Mouse (Mus musculus): ENCODE measurements at regions not wholly inside any gene's neighbourhood (a gene's known extent, or its start where the extent isn't known, plus 50 kb on each side); places are given as distances from the start of the nearest gene placed in this dataset.

- DNase-seq (ENCODE audit: low read depth, low spot score), result no peak
- H3K27me3 ChIP-seq, result no peaks in the 10 kb centered on the region
- in situ Hi-C loops (cut with MboI; ENCODE audit: low pct_unique_long_range_greater_than_20kb), result no loop called here
- ChIA-PET CTCF (no interaction called here), POLR2A (no interaction called here)
- no peak for ATAC-seq
- TF ChIP-seq CTCF (IDR thresholded peaks at IDR 0.05), result no peak
These were observed 402.2 kb upstream of the Smim15 start for GRCm38 (mm10) chr13:107641926-107642657.

GRCm38 (mm10) chr13:107639620-107640019 is 404.6 kb upstream of the Smim15 start:
- in situ Hi-C loops (cut with MboI; ENCODE audit: low pct_unique_long_range_greater_than_20kb), result no loop called here
- TF ChIP-seq CTCF (IDR thresholded peaks at IDR 0.05), result no peak
- no peak for DNase-seq (ENCODE audit: low read depth, low spot score)
- POLR2A ChIA-PET, result interaction anchor here (1.1 kb wide), 1 partner anchor 28 kb away, joined by 3 read pairs; no protein-coding TSS in a partner anchor
- CTCF ChIA-PET, result interaction anchor here (0.5 to 1.2 kb wide), 2 partner anchors 14 to 38 kb away, joined by 3 to 4 read pairs; no protein-coding TSS in a partner anchor
- no peak for ATAC-seq
- no peaks in the 10 kb centered on the region for H3K27me3 ChIP-seq

DNA sequence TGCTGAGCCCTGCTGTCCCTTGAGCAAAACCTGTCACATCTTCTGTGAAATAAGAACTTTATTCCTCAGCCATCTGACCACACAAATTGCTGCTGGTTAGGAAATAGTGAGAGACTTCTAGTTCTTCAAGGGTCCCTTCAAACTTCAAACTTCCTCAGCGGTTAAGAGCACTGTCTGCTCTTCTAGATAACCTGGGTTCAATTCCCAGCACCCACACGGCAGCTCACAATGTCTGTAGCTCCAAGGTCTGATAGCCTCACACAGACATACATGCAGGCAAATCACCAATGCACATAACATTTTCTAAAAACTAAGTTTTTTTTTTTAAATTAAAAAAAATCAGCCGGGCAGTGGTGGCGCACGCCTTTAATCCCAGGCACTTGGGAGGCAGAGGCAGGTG is 407.0 kb upstream of the Smim15 start:
- ATAC-seq (no peak), DNase-seq (ENCODE audit: low read depth, low spot score) (no peak)
- CTCF ChIA-PET, result no interaction called here
- in situ Hi-C loops (cut with MboI; ENCODE audit: low pct_unique_long_range_greater_than_20kb), result no loop called here
- no peaks in the 10 kb centered on the region for H3K27me3 ChIP-seq
- POLR2A ChIA-PET, result no interaction called here
- TF ChIP-seq CTCF (IDR thresholded peaks at IDR 0.05), result no peak

- no peaks in the 10 kb centered on the region for H3K27me3 ChIP-seq
- ATAC-seq (no peak), DNase-seq (ENCODE audit: low read depth, low spot score) (no peak)
- CTCF ChIA-PET, result no interaction called here
- POLR2A ChIA-PET, result no interaction called here
- no peak for TF ChIP-seq CTCF (IDR thresholded peaks at IDR 0.05)
- in situ Hi-C loops (cut with MboI; ENCODE audit: low pct_unique_long_range_greater_than_20kb), result no loop called here
These were observed 409.1 kb upstream of the Smim15 start for GRCm38 (mm10) chr13:107635114-107635513.

DNA sequence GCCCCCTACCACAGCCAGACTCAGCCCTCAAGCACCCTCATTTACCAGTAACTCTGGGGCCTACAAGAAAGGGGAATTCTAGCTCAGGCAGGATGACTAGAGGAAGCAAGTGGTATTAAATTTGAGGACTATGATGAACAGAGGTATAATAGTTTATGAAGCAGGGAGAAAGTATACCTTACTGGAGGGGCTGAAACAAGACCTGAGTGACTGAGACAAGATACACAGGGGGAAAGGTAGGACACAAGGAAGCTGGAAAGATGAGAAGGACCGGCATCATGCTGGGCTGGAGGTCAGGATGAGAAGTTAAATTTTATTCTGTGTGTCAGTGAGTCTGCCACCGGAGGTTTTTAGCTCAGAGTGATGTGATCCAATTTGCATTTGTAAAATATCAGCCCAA is 417.2 kb upstream of the Smim15 start:
- no peak for TF ChIP-seq CTCF (IDR thresholded peaks at IDR 0.05)
- H3K27me3 ChIP-seq, result no peaks in the 10 kb centered on the region
- ATAC-seq, result no peak
- in situ Hi-C loops (cut with MboI; ENCODE audit: low pct_unique_long_range_greater_than_20kb), result no loop called here
- DNase-seq (ENCODE audit: low read depth, low spot score), result no peak
- POLR2A ChIA-PET, result no interaction called here
- CTCF ChIA-PET, result no interaction called here

DNA sequence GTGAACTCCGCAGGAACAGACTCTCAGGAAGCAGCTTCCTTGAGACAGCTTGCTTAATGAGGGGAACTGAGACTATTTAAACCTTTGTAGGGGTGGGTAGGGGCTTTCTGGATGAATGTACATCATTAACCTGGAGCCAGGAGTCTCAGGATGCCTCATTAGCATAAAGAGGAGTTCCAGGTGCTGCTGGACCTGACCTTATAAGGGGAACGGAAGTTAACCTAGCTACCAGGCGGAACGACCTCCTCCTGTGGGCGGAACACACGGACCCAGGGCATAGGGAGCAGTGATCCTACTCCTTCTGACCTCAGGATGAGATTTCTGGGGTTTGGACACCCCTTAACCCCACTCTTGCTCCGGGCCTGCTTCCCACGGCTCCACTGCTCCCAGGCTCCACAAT is 417.6 kb upstream of the Smim15 start:
- DNase-seq (ENCODE audit: low read depth, low spot score) (no peak), ATAC-seq (no peak)
- no peaks in the 10 kb centered on the region for H3K27me3 ChIP-seq
- POLR2A ChIA-PET, result no interaction called here
- TF ChIP-seq CTCF (IDR thresholded peaks at IDR 0.05), result no peak
- CTCF ChIA-PET, result no interaction called here
- in situ Hi-C loops (cut with MboI; ENCODE audit: low pct_unique_long_range_greater_than_20kb), result no loop called here

GRCm38 (mm10) chr13:107621337-107621736 is 422.9 kb upstream of the Smim15 start:
- POLR2A ChIA-PET, result no interaction called here

DNA sequence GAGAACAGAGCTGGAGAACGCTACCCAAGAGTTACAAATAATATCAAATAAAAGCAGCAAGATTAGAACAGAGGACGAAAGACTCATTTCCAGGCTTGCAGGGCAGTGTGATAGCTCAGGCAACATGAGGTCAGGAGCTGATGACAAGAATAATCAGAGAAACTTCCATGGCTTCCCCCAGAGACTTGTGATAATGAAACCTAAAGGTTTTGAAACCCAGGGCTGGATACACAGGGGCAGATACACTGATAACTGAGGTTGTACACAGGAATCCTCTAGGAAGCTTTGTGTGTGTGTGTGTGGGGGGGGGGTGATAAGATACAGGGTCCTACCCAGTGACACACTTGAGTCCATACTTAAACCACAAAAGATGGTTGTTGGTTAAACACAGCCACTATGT is 423.4 kb upstream of the Smim15 start:
- CTCF ChIA-PET, result no interaction called here
- DNase-seq (ENCODE audit: low read depth, low spot score) (no peak), ATAC-seq (no peak)
- POLR2A ChIA-PET, result no interaction called here
- no peaks in the 10 kb centered on the region for H3K27me3 ChIP-seq
- in situ Hi-C loops (cut with MboI; ENCODE audit: low pct_unique_long_range_greater_than_20kb), result no loop called here
- no peak for TF ChIP-seq CTCF (IDR thresholded peaks at IDR 0.05)

More at GRCm38 (mm10) chr13:107621337-107621736, 422.9 kb upstream of the Smim15 start:
- in situ Hi-C loops (cut with MboI; ENCODE audit: low pct_unique_long_range_greater_than_20kb), result no loop called here
- TF ChIP-seq CTCF (IDR thresholded peaks at IDR 0.05), result no peak
- CTCF ChIA-PET, result no interaction called here
- no peak for DNase-seq (ENCODE audit: low read depth, low spot score)
- no peaks in the 10 kb centered on the region for H3K27me3 ChIP-seq
- no peak for ATAC-seq

DNA sequence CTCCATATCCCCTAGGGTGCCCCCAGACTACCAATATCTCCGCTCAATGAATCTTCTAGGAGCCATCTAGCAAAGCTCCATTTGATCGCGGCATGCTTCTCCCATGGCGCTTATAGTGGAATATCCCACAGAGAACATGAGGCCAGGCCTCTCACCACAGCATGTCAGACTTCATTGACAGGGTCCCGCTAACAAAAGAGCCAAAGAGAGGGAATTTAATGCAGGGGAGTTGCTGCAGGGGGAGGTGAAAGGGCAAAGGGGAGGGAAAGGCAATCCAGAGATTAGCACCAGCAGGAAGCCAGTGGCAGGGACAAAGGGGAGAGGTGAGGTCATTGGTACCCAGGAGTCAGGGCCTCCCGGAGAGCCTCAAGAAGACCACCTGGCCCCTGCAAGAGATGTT is 424.0 kb upstream of the Smim15 start:
- H3K27me3 ChIP-seq, result no peaks in the 10 kb centered on the region
- no peak for TF ChIP-seq CTCF (IDR thresholded peaks at IDR 0.05)
- in situ Hi-C loops (cut with MboI; ENCODE audit: low pct_unique_long_range_greater_than_20kb), result no loop called here
- no peak for ATAC-seq
- no peak for DNase-seq (ENCODE audit: low read depth, low spot score)
- ChIA-PET CTCF (no interaction called here), POLR2A (no interaction called here)

GRCm38 (mm10) chr13:107619430-107619927 is 424.8 kb upstream of the Smim15 start:
- in situ Hi-C loops (cut with MboI; ENCODE audit: low pct_unique_long_range_greater_than_20kb), result no loop called here
- CTCF ChIA-PET, result no interaction called here
- DNase-seq (ENCODE audit: low read depth, low spot score), result peak; percentile 15
- POLR2A ChIA-PET, result no interaction called here
- ATAC-seq, result no peak
- no peaks in the 10 kb centered on the region for H3K27me3 ChIP-seq
- no peak for TF ChIP-seq CTCF (IDR thresholded peaks at IDR 0.05)

DNA sequence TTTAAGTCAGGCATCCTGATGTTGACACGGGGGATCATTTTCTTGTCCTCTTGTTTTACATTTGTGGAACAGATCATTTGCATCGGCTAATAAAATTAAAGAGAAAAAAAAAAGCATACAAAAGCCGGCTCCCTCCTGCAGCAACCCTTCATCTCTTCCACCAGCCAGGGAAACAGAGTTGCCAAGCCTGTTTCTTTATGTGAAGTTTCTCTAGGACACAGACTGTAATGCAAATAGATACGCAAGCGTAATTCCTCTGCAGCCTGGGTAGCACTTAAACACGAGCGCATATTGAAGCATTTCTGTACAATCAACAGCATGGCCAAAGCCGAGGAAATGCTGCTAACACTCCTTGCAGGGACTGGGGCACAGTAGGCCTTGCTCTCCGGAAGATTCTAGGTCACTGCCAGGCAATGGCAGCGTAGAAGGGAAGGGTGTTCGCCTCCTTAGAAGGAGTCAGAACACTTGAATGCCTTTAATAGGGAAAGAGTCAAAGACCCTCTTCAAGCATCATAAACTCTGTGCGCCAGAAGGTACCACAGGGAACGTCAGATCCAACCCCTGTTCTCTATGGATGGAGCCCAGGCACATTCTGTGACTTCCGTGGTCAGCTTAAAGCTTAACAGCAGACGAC is 425.3 kb upstream of the Smim15 start:
- DNase-seq (ENCODE audit: low read depth, low spot score) (no peak), ATAC-seq (no peak)
- ChIA-PET POLR2A (no interaction called here), CTCF (no interaction called here)
- TF ChIP-seq CTCF (IDR thresholded peaks at IDR 0.05), result no peak
- in situ Hi-C loops (cut with MboI; ENCODE audit: low pct_unique_long_range_greater_than_20kb), result no loop called here
- H3K27me3 ChIP-seq, result no peaks in the 10 kb centered on the region
